Mouse (Mus musculus): ENCODE data around the gene Rcc1l.

Rcc1l gene

GRCm38 (mm10) chr5:134114981-134115380, 61.6 kb downstream of the Rcc1l start:
- Histone ChIP-seq H3K27me3 (ENCODE audit: control insufficient read depth, insufficient read depth, low read length, poor library complexity, severe bottlenecking) (no peaks in the 10 kb centered on the region), H3K36me3 (ENCODE audit: control insufficient read depth, insufficient read depth, low read length, poor library complexity, severe bottlenecking) (no peaks in the 10 kb centered on the region)
- no peak for DNase-seq (ENCODE audit: low read depth, low spot score)

- no peak for DNase-seq (ENCODE audit: low read depth, low spot score)
- no peaks in the 10 kb centered on the region for H3K36me3 ChIP-seq (ENCODE audit: control insufficient read depth, insufficient read depth, low read length, poor library complexity, severe bottlenecking)
- peaks cover 2% of the 10 kb centered on the region; the same call in 1 of the 2 replicates for H3K27me3 ChIP-seq (ENCODE audit: control insufficient read depth, insufficient read depth, low read length, poor library complexity, severe bottlenecking)
Observed at GRCm38 (mm10) chr5:134105829-134106228, 70.7 kb downstream of the Rcc1l start.

- H3K36me3 ChIP-seq (ENCODE audit: control insufficient read depth, insufficient read depth, low read length, poor library complexity, severe bottlenecking), result no peaks in the 10 kb centered on the region
- DNase-seq (ENCODE audit: low read depth, low spot score), result peak; percentile 56
- H3K27me3 ChIP-seq (ENCODE audit: control insufficient read depth, insufficient read depth, low read length, poor library complexity, severe bottlenecking), result peaks cover 2% of the 10 kb centered on the region; the same call in 1 of the 2 replicates
Observed at GRCm38 (mm10) chr5:134102720-134103119, 73.9 kb downstream of the Rcc1l start.

GRCm38 (mm10) chr5:134101883-134102282, 74.7 kb downstream of the Rcc1l start:
- no peak for DNase-seq (ENCODE audit: low read depth, low spot score)
- H3K27me3 ChIP-seq (ENCODE audit: control insufficient read depth, insufficient read depth, low read length, poor library complexity, severe bottlenecking), result peaks cover 2% of the 10 kb centered on the region; the same call in 1 of the 2 replicates
- no peaks in the 10 kb centered on the region for H3K36me3 ChIP-seq (ENCODE audit: control insufficient read depth, insufficient read depth, low read length, poor library complexity, severe bottlenecking)

- Histone ChIP-seq H3K27me3 (ENCODE audit: control insufficient read depth, insufficient read depth, low read length, poor library complexity, severe bottlenecking) (peaks cover 2% of the 10 kb centered on the region; the same call in 1 of the 2 replicates), H3K36me3 (ENCODE audit: control insufficient read depth, insufficient read depth, low read length, poor library complexity, severe bottlenecking) (no peaks in the 10 kb centered on the region)
- DNase-seq (ENCODE audit: low read depth, low spot score), result no peak
Observed at GRCm38 (mm10) chr5:134101322-134101721, 75.3 kb downstream of the Rcc1l start.

- no peaks in the 10 kb centered on the region for H3K36me3 ChIP-seq (ENCODE audit: control insufficient read depth, insufficient read depth, low read length, poor library complexity, severe bottlenecking)
- H3K27me3 ChIP-seq (ENCODE audit: control insufficient read depth, insufficient read depth, low read length, poor library complexity, severe bottlenecking), result peaks cover 2% of the 10 kb centered on the region; the same call in 1 of the 2 replicates
- no peak for DNase-seq (ENCODE audit: low read depth, low spot score)
Observed at GRCm38 (mm10) chr5:134100232-134100771, 76.3 kb downstream of the Rcc1l start.

- Histone ChIP-seq H3K36me3 (ENCODE audit: control insufficient read depth, insufficient read depth, low read length, poor library complexity, severe bottlenecking) (no peaks in the 10 kb centered on the region), H3K27me3 (ENCODE audit: control insufficient read depth, insufficient read depth, low read length, poor library complexity, severe bottlenecking) (no peaks in the 10 kb centered on the region)
- peak; percentile 87 for DNase-seq (ENCODE audit: low read depth, low spot score)
Observed at GRCm38 (mm10) chr5:134099496-134100211, 76.9 kb downstream of the Rcc1l start, which contains the start of gene Castor2. Gene Castor2 (plus strand): TSS chr5:134099711.

- Histone ChIP-seq H3K36me3 (ENCODE audit: control insufficient read depth, insufficient read depth, low read length, poor library complexity, severe bottlenecking) (no peaks in the 10 kb centered on the region), H3K27me3 (ENCODE audit: control insufficient read depth, insufficient read depth, low read length, poor library complexity, severe bottlenecking) (no peaks in the 10 kb centered on the region)
- DNase-seq (ENCODE audit: low read depth, low spot score), result no peak
Observed at GRCm38 (mm10) chr5:134098976-134099375, 77.6 kb downstream of the Rcc1l start.

GRCm38 (mm10) chr5:134098341-134098902, 78.2 kb downstream of the Rcc1l start:
- no peaks in the 10 kb centered on the region for H3K27me3 ChIP-seq (ENCODE audit: control insufficient read depth, insufficient read depth, low read length, poor library complexity, severe bottlenecking)
- no peaks in the 10 kb centered on the region for H3K36me3 ChIP-seq (ENCODE audit: control insufficient read depth, insufficient read depth, low read length, poor library complexity, severe bottlenecking)
- DNase-seq (ENCODE audit: low read depth, low spot score), result no peak
